Comparison of ENCODE assay signal across 22 mouse cellular contexts in genomic region chr9:35026897-35027311, GRCm38 (mm10).
DNase-seq lines count a peak whose midpoint lies in the region; ATAC-seq and TF ChIP-seq lines count a peak whose summit lies in the region.
"Had no signal": no experiment of that assay in that cellular context is flagged by ENCODE, and none has a peak within 500 bp of the region (broad histone marks: within the 10 kb centered on the region; RNA-seq: fewer than 3 reads in every experiment).

No protein-coding gene starts in this region.

- no peak for TF ChIP-seq EP300 in heart, postnatal 0 days (IDR thresholded peaks at IDR 0.05; ENCODE audit: low read depth)

- TF ChIP-seq CTCF in heart, postnatal 0 days (IDR thresholded peaks at IDR 0.05; ENCODE audit: low read depth): no peak
- no peak for TF ChIP-seq CTCF in left cerebral cortex, adult 2 months (IDR thresholded peaks at IDR 0.05)

- 43% methylated on average over 6 of the region's 6 CpGs for WGBS in heart, postnatal 0 days

- peaks cover 15% of the 10 kb centered on the region for H3K27me3 ChIP-seq in heart, postnatal 0 days (ENCODE audit: control insufficient read depth, insufficient read depth, low read length)
- H3K27me3 ChIP-seq: Patski had no signal

- H3K36me3 ChIP-seq in heart, postnatal 0 days (replicated peaks; ENCODE audit: control insufficient read depth, insufficient read depth, low read length): no peaks in the 10 kb centered on the region
- H3K36me3 ChIP-seq: embryonic facial prominence, embryonic 13.5 days; limb, embryonic 15.5 days had no signal

- H3K4me3 ChIP-seq in heart, postnatal 0 days (ENCODE audit: low read depth, low read length): no peak overlapping the region
- H3K4me3 ChIP-seq in left cerebral cortex, adult 2 months: no peak overlapping the region
- H3K4me3 ChIP-seq: embryonic facial prominence, embryonic 13.5 days; hindbrain, embryonic 13.5 days; limb, embryonic 15.5 days; neural tube, embryonic 15.5 days had no signal

- H3K4me1 ChIP-seq in heart, postnatal 0 days (ENCODE audit: control insufficient read depth, insufficient read depth): peaks cover 25% of the 10 kb centered on the region

- H3K9ac ChIP-seq in heart, postnatal 0 days (replicated peaks; ENCODE audit: low read depth, low read length): no peak overlapping the region
- H3K9ac ChIP-seq: embryonic facial prominence, embryonic 13.5 days; hindbrain, embryonic 13.5 days; limb, embryonic 15.5 days; liver, postnatal 0 days; neural tube, embryonic 15.5 days had no signal

- H3K9me3 ChIP-seq in heart, postnatal 0 days (replicated peaks; ENCODE audit: control insufficient read depth, low read length): no peaks in the 10 kb centered on the region
- H3K9me3 ChIP-seq: embryonic facial prominence, embryonic 13.5 days; hindbrain, embryonic 13.5 days; limb, embryonic 15.5 days; neural tube, embryonic 15.5 days had no signal

- 0 out of 2 replicates have a peak, but pooled peaks have one; percentile 29 for ATAC-seq in heart, postnatal 0 days (ENCODE audit: insufficient read depth, low read depth)
- ATAC-seq: forebrain, embryonic 16.5 days; inflammation-experienced regulatory T-cells, adult 6 months; liver, postnatal 0 days; midbrain, embryonic 16.5 days; Patski had no signal

- no peak for DNase-seq in heart, postnatal 0 days (ENCODE audit: low spot score)
- no peak for DNase-seq in heart, adult 8-10 months (ENCODE audit: low spot score)
- DNase-seq in left cerebral cortex, postnatal 25 days (ENCODE audit: low spot score in 2 of 2): peak; percentile 26 to 55
- no peak for DNase-seq in left cerebral cortex, adult 2 months (ENCODE audit: extremely low spot score in 1 of 2, low spot score in 2 of 2)
- DNase-seq in Muller cell, postnatal 12 days (ENCODE audit: inconsistent ontology term): peak; percentile 62
- peak; percentile 45 to 49 for DNase-seq in kidney, postnatal 36 days
- DNase-seq in layer of hippocampus, postnatal 36 days: no peak
- DNase-seq: adrenal gland, adult 8-10 months; cerebellum, adult 9-11 months; liver, postnatal 0 days; lung, postnatal 14 days; right cerebral cortex, postnatal 4 days; thymus, postnatal 14 days had no signal

- intact Hi-C loops in left cerebral cortex, postnatal 25 days (cut with DNase I): no loop called here
- intact Hi-C loops in left cerebral cortex, adult 2 months (cut with DNase I): no loop called here

- H3K27ac ChIP-seq in heart, postnatal 0 days (ENCODE audit: low read depth): no peak overlapping the region
- H3K27ac ChIP-seq in left cerebral cortex, adult 2 months: no peak overlapping the region
- H3K27ac ChIP-seq: embryonic facial prominence, embryonic 13.5 days; hindbrain, embryonic 13.5 days; limb, embryonic 15.5 days; neural tube, embryonic 15.5 days; stomach, postnatal 0 days had no signal

- H3K4me2 ChIP-seq in heart, postnatal 0 days (ENCODE audit: low read depth, low read length): no peak overlapping the region
- H3K4me2 ChIP-seq: embryonic facial prominence, embryonic 13.5 days; hindbrain, embryonic 13.5 days; limb, embryonic 15.5 days; neural tube, embryonic 15.5 days had no signal

Comparison
In these comparisons a context has a peak if more than half of its experiments do, and no peak if none do; other contexts are left out.
1. DNase-seq: peak in left cerebral cortex, postnatal 25 days (2 of 2), Muller cell, postnatal 12 days (single experiment) and kidney, postnatal 36 days (2 of 2); none in heart, postnatal 0 days (single experiment), heart, adult 8-10 months (single experiment), left cerebral cortex, adult 2 months (0 of 2) and layer of hippocampus, postnatal 36 days (0 of 2).